Mouse (Mus musculus): ENCODE measurements around the gene Fam19a2.

- no peak for TF ChIP-seq CHD2 (IDR thresholded peaks at IDR 0.05; ENCODE audit: low read depth, low read length)
- TF ChIP-seq MAFK (IDR thresholded peaks at IDR 0.05; ENCODE audit: insufficient read depth, low read depth, low read length): no peak
Measured at GRCm38 (mm10) chr10:123572342-123573070, 308.7 kb downstream of the Fam19a2 start.

Data from ES-E14 (cell line).